Mouse (Mus musculus): Measurements from ENCODE around the gene Gcnt2.

GRCm38 (mm10) chr13:40967609-40968008 is 108.1 kb downstream of the Gcnt2 start:
- TF ChIP-seq POLR2A (IDR thresholded peaks at IDR 0.05; ENCODE audit: low read depth, low read length) (no peak), CTCF (conservative IDR thresholded peaks at IDR 0.05; ENCODE audit: insufficient read depth, insufficient read length, low read depth, low read length) (no peak)
